Mouse (Mus musculus) spleen, postnatal 36 days (tissue): Measurements from ENCODE around the gene H2-DMb1.
A peak's percentile ranks its signal among the peaks of the same experiment; 100 is the strongest.

Source experiments
- DNase-seq, 2 experiments: peaks; one replicate each; pipeline ENCODE4 v3.0.0; 2022; ENCODE audit warnings: low spot score in 2 of 2, mixed read lengths in 1 of 2

H2-DMb1 gene

DNA sequence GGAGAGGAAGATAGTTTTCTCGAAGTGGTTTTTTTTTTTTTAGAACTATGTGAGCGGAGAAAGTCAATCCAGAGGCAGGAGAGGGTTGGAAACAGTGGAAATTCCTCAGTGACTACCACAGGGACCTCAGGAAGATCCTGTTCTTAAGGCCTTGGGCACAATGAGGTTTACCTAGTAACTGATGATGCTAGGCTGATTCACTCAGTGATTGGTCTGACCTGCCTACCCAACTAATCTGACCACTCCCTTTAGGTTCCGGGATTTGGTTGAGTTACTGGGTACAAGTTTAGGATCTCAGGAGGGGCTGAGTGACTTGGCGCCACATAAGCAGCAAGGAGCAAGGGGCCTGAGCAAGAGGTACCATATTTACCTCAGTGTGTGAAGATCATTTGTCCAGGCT is at the start of gene H2-DMb1:
Gene H2-DMb1, plus strand, starts transcription at position 150 of the 400 bp plus-strand sequence.
- DNase-seq = peak; percentile 80 to 82

DNA sequence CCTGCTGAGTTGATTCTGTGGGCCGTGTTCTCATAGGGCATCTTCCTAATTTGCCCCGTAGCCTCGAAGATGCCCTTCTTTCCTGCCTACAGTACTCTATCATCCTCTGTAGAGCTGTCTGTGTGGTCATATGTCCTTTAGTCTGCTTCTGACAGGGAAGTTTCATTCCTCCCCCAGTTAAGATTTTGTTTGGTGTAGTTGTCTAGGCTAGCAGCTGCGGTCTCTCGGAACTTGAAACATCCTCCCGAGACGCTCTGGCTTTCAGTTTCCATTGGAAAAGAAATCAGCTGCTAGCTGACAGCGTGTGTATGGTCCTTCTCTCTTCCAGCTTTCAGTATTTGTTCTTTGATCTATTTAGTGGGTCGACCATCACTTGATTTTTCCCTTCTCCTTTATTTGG is 48.1 kb upstream of the H2-DMb1 start:
- DNase-seq = no peak

GRCm38 (mm10) chr17:34106555-34106954 is 46.3 kb upstream of the H2-DMb1 start:
- DNase-seq = no peak

DNA sequence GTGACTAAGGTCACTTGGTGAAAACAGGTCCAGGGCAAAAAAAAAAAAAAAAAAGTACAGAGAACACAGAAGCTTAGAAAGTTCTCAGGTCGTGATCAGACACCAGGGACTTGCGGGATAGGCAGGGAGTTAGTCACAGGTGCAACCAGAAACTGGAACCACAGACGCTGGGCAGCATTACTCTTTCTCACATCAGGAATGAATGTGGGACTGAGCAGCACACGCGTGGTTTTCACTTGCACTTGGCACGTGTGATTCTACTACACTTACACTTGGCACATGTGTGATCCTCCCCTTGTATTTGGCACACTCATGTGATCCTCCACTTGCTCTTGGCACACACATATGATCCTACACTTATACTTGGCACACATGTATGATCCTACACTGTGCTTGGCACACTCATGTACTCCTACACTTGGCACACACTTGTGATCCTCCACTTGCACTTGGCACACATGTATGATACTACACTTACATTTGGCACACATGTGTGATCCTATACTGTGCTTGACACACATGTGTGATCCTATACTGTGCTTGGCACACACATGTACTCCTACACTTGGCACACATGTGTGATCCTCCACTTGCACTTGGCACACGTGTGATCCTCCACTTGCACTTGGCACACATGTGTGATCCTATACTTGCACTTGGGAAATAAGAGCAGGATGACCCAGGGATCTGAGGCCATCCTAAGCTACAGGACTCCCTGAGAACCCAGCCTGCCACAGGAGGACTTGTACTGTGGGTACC is 45.6 kb upstream of the H2-DMb1 start:
- no peak for DNase-seq

DNA sequence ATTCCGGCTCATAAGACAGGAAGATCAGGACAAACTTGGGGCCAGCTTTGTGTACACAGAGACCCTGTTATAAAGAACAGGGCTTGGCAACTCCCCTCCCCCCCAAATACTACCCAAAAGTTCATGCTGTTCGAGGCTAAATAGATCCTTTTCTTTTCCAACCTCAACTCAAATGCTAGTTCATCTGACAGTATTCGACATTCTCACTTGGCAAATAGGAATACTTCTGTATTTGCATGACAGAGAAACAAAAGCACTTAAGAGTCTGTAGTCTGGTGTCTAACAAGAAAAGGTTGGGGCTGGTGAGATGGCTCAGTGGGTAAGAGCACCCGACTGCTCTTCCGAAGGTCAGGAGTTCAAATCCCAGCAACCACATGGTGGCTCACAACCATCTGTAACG is 44.4 kb upstream of the H2-DMb1 start:
- DNase-seq = no peak

DNA sequence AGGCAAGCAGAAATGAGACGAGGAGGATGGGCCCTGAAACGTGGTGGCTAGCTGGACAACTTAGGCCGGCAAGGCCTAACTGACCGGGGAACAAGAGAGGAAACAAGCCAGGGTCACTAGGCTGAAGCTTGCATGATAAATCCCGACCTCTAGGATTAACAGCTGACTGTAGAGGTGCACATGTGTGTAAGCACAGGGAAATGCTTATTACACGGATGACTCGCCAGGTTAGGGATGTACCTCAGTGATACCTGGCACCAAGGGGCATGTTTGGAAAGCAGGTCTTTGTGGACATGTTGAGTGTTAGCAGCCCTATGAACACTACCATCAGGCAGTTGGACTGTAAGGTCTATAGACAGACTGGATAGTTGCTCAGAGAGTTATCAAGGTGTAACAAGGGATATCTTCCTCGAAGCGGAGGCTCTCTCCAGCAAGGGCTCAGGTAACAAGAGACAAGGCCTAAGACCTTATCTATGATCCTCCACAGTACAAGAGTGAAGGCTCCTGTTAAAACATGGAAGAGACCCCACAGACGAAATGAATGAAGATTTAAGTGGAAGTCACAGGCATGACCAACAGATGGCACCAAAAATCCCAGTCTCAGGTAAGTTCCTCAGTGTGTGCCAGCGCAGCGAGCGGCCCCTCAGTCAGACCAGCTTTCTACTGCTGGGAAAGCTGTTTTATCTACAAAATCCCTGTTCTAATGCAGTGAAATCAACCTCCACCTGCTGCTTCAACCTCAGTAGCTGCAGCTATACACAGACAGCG is 43.6 kb upstream of the H2-DMb1 start:
- DNase-seq = peak in 1 of 2 experiments; percentile 31

- DNase-seq = no peak
Measured at GRCm38 (mm10) chr17:34109806-34110195, 43.1 kb upstream of the H2-DMb1 start.

DNA sequence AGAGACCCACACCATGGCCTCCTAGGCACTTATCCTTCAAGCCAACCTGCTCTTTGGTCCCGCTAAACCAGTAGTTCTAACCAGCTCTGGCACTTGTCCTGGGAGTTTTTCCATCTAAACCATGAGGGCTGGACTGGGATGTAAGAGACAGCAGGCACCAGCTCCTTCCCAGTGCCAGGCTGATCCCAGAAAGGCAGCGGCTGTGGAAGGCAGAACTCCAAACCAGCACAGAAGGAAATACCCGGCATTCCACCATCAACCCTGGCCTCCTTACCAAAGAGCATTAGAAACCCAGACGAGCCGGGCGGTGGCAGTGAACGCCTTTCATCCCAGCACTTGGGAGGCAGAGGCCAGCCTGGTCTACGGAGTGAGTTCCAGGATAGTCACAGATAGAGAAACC is 42.6 kb upstream of the H2-DMb1 start:
- DNase-seq = no peak

DNA sequence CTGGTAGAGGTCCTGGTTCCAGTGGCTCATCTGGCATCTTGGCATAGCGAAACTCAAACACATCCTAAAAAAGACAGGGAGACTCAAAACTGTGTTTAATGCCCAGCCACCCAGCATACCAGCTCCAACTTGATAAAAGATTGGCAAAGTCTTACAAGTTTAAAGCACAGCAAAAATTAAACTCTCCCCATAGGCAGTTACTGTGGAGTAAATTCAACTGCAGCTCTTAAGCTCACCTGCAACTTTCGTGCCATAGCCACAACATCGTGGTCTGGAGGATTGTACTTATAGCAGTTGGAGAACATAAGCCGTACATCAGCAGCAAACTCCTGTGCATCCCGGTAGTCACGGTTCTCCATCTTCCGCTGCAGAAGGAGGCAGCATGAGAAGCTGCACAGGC is 38.8 kb upstream of the H2-DMb1 start:
- DNase-seq = no peak

DNA sequence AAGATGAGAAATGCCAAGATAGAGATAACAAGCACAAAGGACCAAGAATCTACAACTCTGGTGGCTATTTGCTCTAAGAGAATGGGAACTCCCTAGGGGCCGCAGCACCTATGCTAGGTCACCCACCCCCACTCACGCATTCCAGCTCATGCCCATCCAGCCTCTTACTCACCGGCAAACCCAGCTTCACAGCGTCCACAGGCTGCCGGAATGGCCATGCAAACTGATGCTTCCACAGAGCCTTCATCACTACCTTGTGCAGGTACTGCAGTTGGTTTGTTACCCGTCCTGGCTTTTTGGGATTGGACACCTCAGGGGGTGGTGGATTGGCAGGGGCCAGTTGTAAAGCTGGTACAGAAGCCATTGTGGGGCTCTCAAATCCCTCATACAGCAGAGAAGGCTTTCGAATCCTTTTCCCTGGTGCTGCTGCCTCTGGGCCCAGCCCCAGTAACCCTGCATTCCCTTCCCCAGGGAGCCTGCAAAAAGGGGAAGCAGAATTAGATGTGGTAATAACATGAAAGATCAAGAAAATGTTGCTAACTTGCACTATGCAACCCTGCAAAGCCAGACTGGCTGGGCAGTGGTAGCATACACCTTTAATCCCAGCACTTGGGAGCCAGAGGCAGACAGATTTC is 36.0 kb upstream of the H2-DMb1 start:
- peak; percentile 50 to 66 for DNase-seq

GRCm38 (mm10) chr17:34117421-34118112 is 35.3 kb upstream of the H2-DMb1 start:
- DNase-seq = no peak

DNA sequence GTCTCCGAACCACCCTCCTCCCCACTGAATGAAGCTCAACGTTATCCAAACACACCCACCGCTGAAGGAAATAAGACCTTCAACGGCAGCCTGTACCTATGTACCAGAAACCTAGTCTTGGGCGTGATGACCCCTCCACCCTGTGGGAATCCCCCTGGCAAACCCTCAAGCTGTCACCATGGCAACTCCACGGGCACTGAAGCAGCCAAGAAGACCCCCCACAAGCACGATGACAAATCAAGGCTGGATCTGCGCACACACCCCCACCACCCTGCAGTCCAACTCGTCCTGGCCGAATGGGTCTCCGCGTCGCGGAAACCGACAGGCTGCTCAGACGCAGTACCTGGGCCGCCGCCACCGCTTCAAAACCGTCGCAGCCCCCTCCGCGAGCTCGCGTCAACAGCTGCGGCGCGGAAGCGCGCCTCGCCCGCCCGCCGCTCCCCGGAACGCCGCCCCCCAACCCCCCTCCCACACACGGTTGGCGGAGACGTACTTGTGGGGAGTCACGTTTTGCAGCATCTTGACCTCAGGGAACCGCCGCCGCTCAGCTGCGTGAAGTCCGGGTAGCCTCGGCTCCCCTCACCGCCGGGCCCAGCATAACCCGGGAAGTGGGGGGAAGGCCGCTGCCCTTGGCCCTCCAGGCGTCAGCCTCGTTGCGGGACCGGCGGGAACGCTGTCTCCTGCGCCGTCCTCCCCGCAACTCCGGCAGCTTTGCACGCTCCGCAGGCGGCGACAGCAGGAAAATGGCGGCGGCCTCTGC is 34.6 kb upstream of the H2-DMb1 start:
- peak; percentile 51 to 53 for DNase-seq

- DNase-seq = no peak
Measured at GRCm38 (mm10) chr17:34118873-34119248, 34.0 kb upstream of the H2-DMb1 start.

GRCm38 (mm10) chr17:34119249-34120179 is 33.4 kb upstream of the H2-DMb1 start, which contains the start of gene H2-DMa:
H2-DMa (plus strand) TSS chr17:34119541.
- peak; percentile 98 to 99 for DNase-seq

- peak; percentile 85 to 88 for DNase-seq
Measured at GRCm38 (mm10) chr17:34120180-34120723, 32.6 kb upstream of the H2-DMb1 start.

DNA sequence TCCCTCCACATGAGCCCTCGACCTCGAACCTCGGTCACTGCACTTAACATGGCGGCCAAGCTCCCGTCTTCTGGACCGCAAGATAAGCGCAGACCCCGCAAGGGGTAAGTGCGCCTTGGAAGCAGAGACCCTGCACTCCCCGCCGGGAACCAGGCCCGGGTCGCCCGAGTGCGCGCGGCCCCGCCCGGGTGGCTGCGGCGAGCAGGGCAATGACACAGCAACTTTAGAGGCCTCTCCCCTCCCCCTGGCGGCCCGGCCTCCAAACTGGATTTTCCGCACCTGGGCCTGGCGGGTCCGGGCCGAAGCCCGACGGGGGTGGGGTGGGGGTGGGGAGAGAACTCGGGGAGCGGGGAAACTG is 32.1 kb upstream of the H2-DMb1 start:
- DNase-seq = peak; percentile 80 to 85

DNA sequence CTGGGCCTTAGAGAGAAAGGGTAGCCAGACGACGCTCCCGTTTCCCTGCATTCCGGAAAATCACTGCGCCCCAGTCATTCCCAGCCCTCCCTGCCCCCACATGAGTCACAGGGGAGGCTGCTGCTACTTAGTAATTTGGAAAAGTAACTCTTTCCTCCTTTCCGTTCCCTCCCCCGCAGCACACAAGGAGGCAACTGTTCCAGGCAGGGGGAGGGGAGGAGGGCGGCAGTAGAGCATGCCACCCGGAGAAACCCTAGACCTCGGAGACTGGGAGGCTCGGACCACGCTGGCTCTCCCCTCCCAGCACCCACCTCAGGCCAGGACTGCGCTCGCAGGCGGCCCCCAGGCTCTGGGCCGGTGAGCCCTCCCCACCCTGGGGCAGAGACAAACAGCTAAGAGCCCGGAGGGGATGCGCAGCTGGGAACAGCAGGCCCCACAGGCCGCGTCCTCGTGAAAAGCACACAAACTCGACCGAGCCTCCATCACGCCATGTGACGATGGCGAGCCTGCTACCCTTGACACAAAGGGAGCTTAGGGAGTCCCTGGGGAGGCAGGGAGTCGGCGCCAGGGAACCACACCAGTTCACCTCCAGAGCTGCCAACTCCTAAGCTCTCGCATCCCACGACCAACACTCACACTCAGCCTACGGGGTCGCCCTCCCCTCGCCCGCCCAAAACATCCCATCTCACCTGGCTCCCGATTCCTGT is 31.5 kb upstream of the H2-DMb1 start:
- peak; percentile 58 to 68 for DNase-seq

DNA sequence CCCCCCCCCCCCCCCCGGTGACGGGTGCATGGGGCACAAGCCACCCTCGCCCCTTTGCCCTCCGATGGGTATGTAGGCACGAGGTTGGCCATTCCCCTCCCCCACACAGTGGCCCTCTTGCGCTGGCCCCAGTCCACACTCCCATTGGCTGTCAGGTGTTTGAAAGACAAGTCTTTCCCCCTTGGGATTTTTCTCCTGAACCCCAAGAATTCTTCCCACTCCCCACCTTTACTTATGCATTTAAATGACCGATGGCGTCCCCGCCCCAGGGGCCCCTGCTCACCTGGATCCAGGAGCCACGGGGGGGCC is 31.0 kb upstream of the H2-DMb1 start:
- DNase-seq = peak in 1 of 2 experiments; percentile 58

DNA sequence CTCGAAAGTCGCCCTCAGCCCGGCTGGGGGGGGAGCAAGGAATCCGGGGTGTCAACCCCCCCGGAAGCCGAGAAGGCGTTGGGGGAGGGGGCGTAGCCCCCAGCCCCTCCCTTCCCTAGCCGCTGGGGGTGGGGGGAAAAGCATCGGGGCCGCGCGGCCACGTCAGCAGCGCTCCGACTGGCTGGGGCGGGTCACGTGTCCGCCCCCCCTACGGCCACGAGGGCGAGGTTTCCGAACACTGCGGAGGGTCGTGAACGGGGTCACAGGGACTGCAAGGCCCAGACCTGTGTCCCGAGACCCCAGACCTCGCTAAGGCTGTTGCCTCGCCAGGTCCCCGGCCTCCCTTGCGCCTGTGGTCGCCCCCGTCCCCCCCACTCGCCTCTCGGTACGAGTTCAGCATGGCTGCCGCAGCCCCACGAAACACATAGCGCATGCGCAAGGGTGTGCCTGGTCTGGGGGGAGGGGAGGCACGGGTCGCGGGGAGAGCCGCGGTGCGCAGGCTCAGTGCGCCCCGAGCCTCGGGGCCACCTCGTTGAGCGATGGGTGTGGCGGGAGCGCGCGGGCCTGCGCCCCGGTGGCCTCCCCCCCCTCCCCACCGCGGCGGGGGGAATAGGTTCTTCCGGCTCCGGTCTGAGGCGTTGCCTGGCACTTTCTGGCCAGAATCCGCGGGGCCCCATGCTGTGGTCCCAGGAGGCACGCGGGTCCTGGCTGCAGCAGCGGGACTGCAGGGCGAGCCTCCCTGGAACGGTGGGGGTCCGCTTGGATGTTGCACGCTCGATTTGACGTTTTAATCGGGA is 30.5 kb upstream of the H2-DMb1 start, which contains the start of gene Brd2:
Gene Brd2, minus strand, starts transcription at position 447 of the 797 bp plus-strand sequence.
- peak; percentile 98 for DNase-seq
